Mouse (Mus musculus): Measurements from ENCODE around the gene Kcmf1. TPM values are rescaled to one million over a fixed set of nuclear protein-coding genes. Genes with fewer than 3 reads are reported as not detected.

The Kcmf1 gene
- polyA plus RNA-seq, 2 experiments = 27.7 to 29.5 TPM

GRCm38 (mm10) chr6:72825762-72826161 lies 74.0 kb downstream of the Kcmf1 start:
- no peak overlapping the region for H3K27ac ChIP-seq
- 35% methylated on average over 9 of the region's 9 CpGs for WGBS (ENCODE audit: insufficient replicate concordance)
- no peaks in the 10 kb centered on the region for H3K27me3 ChIP-seq (ENCODE audit: control insufficient read depth, insufficient read depth, low read length)
- no peak overlapping the region for H3K9ac ChIP-seq (replicated peaks)
- no peaks in the 10 kb centered on the region for H3K36me3 ChIP-seq (replicated peaks; ENCODE audit: control insufficient read depth, insufficient read depth, low read depth)
- ATAC-seq (ENCODE audit: insufficient read depth) = no peak
- no peak overlapping the region for H3K4me3 ChIP-seq (ENCODE audit: insufficient read depth in 1 of 2, low read depth in 2 of 2, low read length in 2 of 2)
- no peak overlapping the region for H3K4me2 ChIP-seq (ENCODE audit: low read depth)
- H3K4me1 ChIP-seq (replicated peaks; ENCODE audit: control insufficient read depth in 2 of 2, insufficient read depth in 2 of 2, low read length in 1 of 2) = no peaks in the 10 kb centered on the region
- no peak for DNase-seq (ENCODE audit: low read depth in 3 of 3, low spot score in 3 of 3)
- no peaks in the 10 kb centered on the region for H3K9me3 ChIP-seq (ENCODE audit: control insufficient read depth, low read length)
- TF ChIP-seq EP300 (IDR thresholded peaks at IDR 0.05; ENCODE audit: low read depth) (no peak), CTCF (IDR thresholded peaks at IDR 0.05; ENCODE audit: low read depth) (no peak)

GRCm38 (mm10) chr6:72824971-72825737 lies 74.6 kb downstream of the Kcmf1 start:
- Histone ChIP-seq H3K9ac (replicated peaks) (no peak overlapping the region), H3K4me2 (ENCODE audit: low read depth) (peak overlapping the region; percentile 16), H3K36me3 (replicated peaks; ENCODE audit: control insufficient read depth, insufficient read depth, low read depth) (no peaks in the 10 kb centered on the region), H3K27ac (no peak overlapping the region), H3K9me3 (ENCODE audit: control insufficient read depth, low read length) (no peaks in the 10 kb centered on the region), H3K27me3 (ENCODE audit: control insufficient read depth, insufficient read depth, low read length) (no peaks in the 10 kb centered on the region), H3K4me3 (ENCODE audit: insufficient read depth in 1 of 2, low read depth in 2 of 2, low read length in 2 of 2) (peak overlapping the region in 1 of 2 experiments; percentile 24; a peak in 1 of 4 replicates), H3K4me1 (replicated peaks; ENCODE audit: control insufficient read depth in 2 of 2, insufficient read depth in 2 of 2, low read length in 1 of 2) (no peaks in the 10 kb centered on the region)
- TF ChIP-seq EP300 (IDR thresholded peaks at IDR 0.05; ENCODE audit: low read depth) (no peak), CTCF (IDR thresholded peaks at IDR 0.05; ENCODE audit: low read depth) (no peak)
- DNase-seq (ENCODE audit: low read depth in 3 of 3, low spot score in 3 of 3) (no peak), ATAC-seq (ENCODE audit: insufficient read depth) (no peak)
- 5% methylated on average over 26 of the region's 26 CpGs for WGBS (ENCODE audit: insufficient replicate concordance)

- Histone ChIP-seq H3K9me3 (ENCODE audit: control insufficient read depth, low read length) (no peaks in the 10 kb centered on the region), H3K9ac (replicated peaks) (no peak overlapping the region), H3K27me3 (ENCODE audit: control insufficient read depth, insufficient read depth, low read length) (no peaks in the 10 kb centered on the region), H3K4me1 (replicated peaks; ENCODE audit: control insufficient read depth in 2 of 2, insufficient read depth in 2 of 2, low read length in 1 of 2) (no peaks in the 10 kb centered on the region), H3K4me2 (ENCODE audit: low read depth) (no peak overlapping the region), H3K4me3 (ENCODE audit: insufficient read depth in 1 of 2, low read depth in 2 of 2, low read length in 2 of 2) (no peak overlapping the region), H3K27ac (no peak overlapping the region), H3K36me3 (replicated peaks; ENCODE audit: control insufficient read depth, insufficient read depth, low read depth) (no peaks in the 10 kb centered on the region)
- no peak for ATAC-seq (ENCODE audit: insufficient read depth)
- TF ChIP-seq EP300 (IDR thresholded peaks at IDR 0.05; ENCODE audit: low read depth) (no peak), CTCF (IDR thresholded peaks at IDR 0.05; ENCODE audit: low read depth) (no peak)
- 61% methylated on average over 9 of the region's 9 CpGs for WGBS (ENCODE audit: insufficient replicate concordance)
- no peak for DNase-seq (ENCODE audit: low read depth in 3 of 3, low spot score in 3 of 3)
These were observed 86.3 kb downstream of the Kcmf1 start for GRCm38 (mm10) chr6:72813456-72813855.

GRCm38 (mm10) chr6:72810248-72810647 lies 89.5 kb downstream of the Kcmf1 start:
- H3K9ac ChIP-seq (replicated peaks) = no peak overlapping the region
- no peak overlapping the region for H3K27ac ChIP-seq
- TF ChIP-seq CTCF (IDR thresholded peaks at IDR 0.05; ENCODE audit: low read depth) (no peak), EP300 (IDR thresholded peaks at IDR 0.05; ENCODE audit: low read depth) (no peak)
- no peaks in the 10 kb centered on the region for H3K9me3 ChIP-seq (ENCODE audit: control insufficient read depth, low read length)
- whole genome bisulfite sequencing (ENCODE audit: insufficient replicate concordance) = 47% methylated on average over 7 of the region's 7 CpGs
- no peak overlapping the region for H3K4me3 ChIP-seq (ENCODE audit: insufficient read depth in 1 of 2, low read depth in 2 of 2, low read length in 2 of 2)
- H3K27me3 ChIP-seq (ENCODE audit: control insufficient read depth, insufficient read depth, low read length) = no peaks in the 10 kb centered on the region
- H3K4me1 ChIP-seq (replicated peaks; ENCODE audit: control insufficient read depth in 2 of 2, insufficient read depth in 2 of 2, low read length in 1 of 2) = no peaks in the 10 kb centered on the region
- DNase-seq (ENCODE audit: low read depth in 3 of 3, low spot score in 3 of 3) (no peak), ATAC-seq (ENCODE audit: insufficient read depth) (no peak)
- no peaks in the 10 kb centered on the region for H3K36me3 ChIP-seq (replicated peaks; ENCODE audit: control insufficient read depth, insufficient read depth, low read depth)
- H3K4me2 ChIP-seq (ENCODE audit: low read depth) = no peak overlapping the region

DNA sequence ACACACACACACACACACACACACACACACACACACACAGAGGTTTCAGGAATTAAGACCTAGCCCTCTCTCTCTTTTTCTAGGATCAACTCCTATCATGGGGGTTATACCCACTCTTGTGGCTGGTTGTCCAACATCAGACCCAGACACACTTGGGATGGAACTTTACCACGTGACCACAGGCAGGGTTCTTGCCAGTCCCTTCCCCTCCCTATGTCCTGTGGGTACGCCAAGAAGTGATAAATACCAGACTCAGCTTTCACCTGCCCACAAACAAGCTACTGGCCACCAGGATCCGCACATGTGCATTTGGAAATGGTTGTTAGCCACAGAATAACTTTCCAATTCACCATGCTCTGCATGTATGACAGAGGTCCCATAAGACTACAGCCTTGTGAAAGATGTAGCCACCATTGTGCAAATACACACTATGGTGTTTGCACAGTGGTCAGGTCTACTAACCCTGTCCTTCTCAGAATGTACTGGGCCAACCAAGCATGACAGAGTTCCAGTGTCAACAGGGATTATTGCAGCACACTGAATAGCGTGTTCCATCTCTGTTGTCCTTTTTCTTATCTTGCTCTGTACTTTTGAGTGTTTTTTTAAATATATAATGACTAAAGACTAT lies 90.1 kb downstream of the Kcmf1 start:
- no peak overlapping the region for H3K4me3 ChIP-seq (ENCODE audit: insufficient read depth in 1 of 2, low read depth in 2 of 2, low read length in 2 of 2)
- no peak for TF ChIP-seq EP300 (IDR thresholded peaks at IDR 0.05; ENCODE audit: low read depth)
- TF ChIP-seq CTCF (IDR thresholded peaks at IDR 0.05; ENCODE audit: low read depth) = no peak
- H3K9ac ChIP-seq (replicated peaks) = no peak overlapping the region
- H3K27me3 ChIP-seq (ENCODE audit: control insufficient read depth, insufficient read depth, low read length) = no peaks in the 10 kb centered on the region
- no peaks in the 10 kb centered on the region for H3K4me1 ChIP-seq (replicated peaks; ENCODE audit: control insufficient read depth in 2 of 2, insufficient read depth in 2 of 2, low read length in 1 of 2)
- no peaks in the 10 kb centered on the region for H3K36me3 ChIP-seq (replicated peaks; ENCODE audit: control insufficient read depth, insufficient read depth, low read depth)
- DNase-seq (ENCODE audit: low read depth in 3 of 3, low spot score in 3 of 3) (no peak), ATAC-seq (ENCODE audit: insufficient read depth) (no peak)
- H3K27ac ChIP-seq = no peak overlapping the region
- WGBS (ENCODE audit: insufficient replicate concordance) = 32% methylated on average over 4 of the region's 4 CpGs
- H3K4me2 ChIP-seq (ENCODE audit: low read depth) = no peak overlapping the region
- H3K9me3 ChIP-seq (ENCODE audit: control insufficient read depth, low read length) = no peaks in the 10 kb centered on the region

Measured in liver, embryonic 14.5 days (tissue).